Mouse (Mus musculus): ENCODE measurements at regions not wholly inside any gene's neighbourhood (a gene's known extent, or its start where the extent isn't known, plus 50 kb on each side); places are given as distances from the start of the nearest gene placed in this dataset.

DNA sequence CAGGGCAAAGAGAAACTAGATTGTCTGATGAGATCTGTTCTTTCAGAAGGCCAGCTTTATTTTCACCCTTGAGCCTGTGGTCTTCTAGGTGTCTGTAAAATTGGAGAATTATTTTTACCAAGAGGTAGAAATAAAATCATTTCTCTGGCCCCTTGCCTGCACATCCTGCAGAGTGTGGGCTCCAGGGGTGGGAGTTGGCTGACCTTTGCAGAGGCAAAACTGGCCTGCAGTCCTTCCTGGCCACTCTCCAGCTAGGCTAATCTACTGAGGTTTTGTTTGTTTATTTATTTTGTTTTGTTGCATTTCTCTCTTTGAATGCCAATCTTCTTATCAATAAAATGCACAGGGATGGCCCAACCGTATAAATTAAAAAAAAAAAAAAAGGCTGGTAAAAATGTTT, 156.4 kb upstream of the Map1b start:
- no peak for TF ChIP-seq CTCF (IDR thresholded peaks at IDR 0.05; ENCODE audit: low read depth)
- TF ChIP-seq EP300 (IDR thresholded peaks at IDR 0.05; ENCODE audit: low read depth): no peak

All from liver, postnatal 0 days (tissue).